Mouse (Mus musculus) midbrain, embryonic 12.5 days (tissue): ENCODE results near the gene Slc7a5. TPM values are rescaled to one million over a fixed set of nuclear protein-coding genes. Genes with fewer than 3 reads are reported as not detected.

Experiments
- ATAC-seq: fragments of 200-750 bp; cut with Nextera tagmentation; 2 replicates; pipeline ENCODE4 v1.8.0; 2017; ENCODE audit warnings: low read depth, moderate TSS enrichment, moderate library complexity; ENCODE audit not compliant: low FRiP score
- H3K27ac ChIP-seq: fragments of 300-500 bp; sonication (generic); replicated peaks from 2 replicates; pipeline ENCODE4 v1.5.1; 2016; ENCODE audit warnings: mild to moderate bottlenecking
- H3K27me3 ChIP-seq: fragments of 300-500 bp; sonication (generic); 2 replicates; pipeline ENCODE4 v1.6.1; 2016; ENCODE audit warnings: mild to moderate bottlenecking
- H3K36me3 ChIP-seq: fragments of 300-500 bp; sonication (generic); 2 replicates; pipeline ENCODE4 v1.6.1; 2016
- H3K4me1 ChIP-seq: fragments of 300-500 bp; sonication (generic); 2 replicates; pipeline ENCODE4 v1.6.1; 2016
- H3K4me2 ChIP-seq: fragments of 300-500 bp; sonication (generic); replicated peaks from 2 replicates; pipeline ENCODE4 v1.6.1; 2016; ENCODE audit warnings: mild to moderate bottlenecking, moderate library complexity
- H3K4me3 ChIP-seq: fragments of 300-500 bp; sonication (generic); 2 replicates; pipeline ENCODE4 v1.5.1; 2016; ENCODE audit warnings: mild to moderate bottlenecking
- H3K9ac ChIP-seq: fragments of 300-500 bp; sonication (generic); replicated peaks from 2 replicates; pipeline ENCODE4 v1.6.1; 2016; ENCODE audit warnings: mild to moderate bottlenecking, moderate library complexity
- H3K9me3 ChIP-seq: fragments of 300-500 bp; sonication (generic); 2 replicates; pipeline ENCODE4 v1.6.1; 2016; ENCODE audit warnings: mild to moderate bottlenecking
- WGBS: fragments of 180-500 bp; shearing (Covaris S2); methylation state at CpG from one replicate; pipeline ENCODE4 v1.1.7; 2016; 5-methylcytosine and 5-hydroxymethylcytosine counted together
- polyA plus RNA-seq: library from polyadenylated mRNA; unstranded; fragments of >200 nt; fragmentation: Nextera tagmentation; extraction: Ambion mirVana; gene quantifications from 2 replicates; pipeline ENCODE4 v1.2.1, GENCODE M21; 2016

Slc7a5 gene
- polyA plus RNA-seq, 1 experiment from 2014 or later = 37.6 TPM

GRCm38 (mm10) chr8:121919158-121919557, 11.7 kb upstream of the Slc7a5 start:
- Histone ChIP-seq H3K4me3 (no peak overlapping the region), H3K4me1 (peaks cover 4% of the 10 kb centered on the region; the same call in 1 of the 2 replicates), H3K27ac (no peak overlapping the region), H3K4me2 (no peak overlapping the region), H3K27me3 (no peaks in the 10 kb centered on the region), H3K9me3 (no peaks in the 10 kb centered on the region), H3K9ac (no peak overlapping the region), H3K36me3 (no peaks in the 10 kb centered on the region)
- 78% methylated on average over 4 of the region's 4 CpGs for WGBS
- no peak for ATAC-seq

- H3K36me3 ChIP-seq = no peaks in the 10 kb centered on the region
- H3K27ac ChIP-seq = no peak overlapping the region
- ATAC-seq = no peak
- peaks cover 12% of the 10 kb centered on the region for H3K27me3 ChIP-seq
- no peak overlapping the region for H3K9ac ChIP-seq
- no peaks in the 10 kb centered on the region for H3K9me3 ChIP-seq
- no peak overlapping the region for H3K4me3 ChIP-seq
- no peak overlapping the region for H3K4me2 ChIP-seq
- no peaks in the 10 kb centered on the region; the same call in none of the 2 replicates for H3K4me1 ChIP-seq
- 87% methylated on average over 8 of the region's 8 CpGs for WGBS
Observed at GRCm38 (mm10) chr8:121913378-121913777, 5.9 kb upstream of the Slc7a5 start.

- no peak for ATAC-seq
- H3K4me1 ChIP-seq = peaks cover 4% of the 10 kb centered on the region
- 72% methylated on average over 3 of the region's 3 CpGs for WGBS
- H3K9ac ChIP-seq = no peak overlapping the region
- H3K27me3 ChIP-seq = peaks cover 18% of the 10 kb centered on the region
- no peak overlapping the region for H3K4me2 ChIP-seq
- H3K4me3 ChIP-seq = no peak overlapping the region
- H3K36me3 ChIP-seq = no peaks in the 10 kb centered on the region
- no peak overlapping the region for H3K27ac ChIP-seq
- no peaks in the 10 kb centered on the region for H3K9me3 ChIP-seq
Observed at GRCm38 (mm10) chr8:121912831-121913230, 5.3 kb upstream of the Slc7a5 start.

- no peak overlapping the region for H3K4me3 ChIP-seq
- peaks cover 8% of the 10 kb centered on the region for H3K4me1 ChIP-seq
- no peak overlapping the region for H3K27ac ChIP-seq
- H3K9ac ChIP-seq = no peak overlapping the region
- H3K36me3 ChIP-seq = no peaks in the 10 kb centered on the region
- H3K9me3 ChIP-seq = no peaks in the 10 kb centered on the region
- H3K27me3 ChIP-seq = peaks cover 18% of the 10 kb centered on the region
- no peak overlapping the region for H3K4me2 ChIP-seq
- ATAC-seq = no peak
- 69% methylated on average over 7 of the region's 7 CpGs for WGBS
Observed at GRCm38 (mm10) chr8:121911987-121912386, 4.5 kb upstream of the Slc7a5 start.

- no peak for ATAC-seq
- H3K4me1 ChIP-seq = peaks cover 13% of the 10 kb centered on the region
- H3K27me3 ChIP-seq = peaks cover 18% of the 10 kb centered on the region
- no peak overlapping the region for H3K4me3 ChIP-seq
- no peak overlapping the region for H3K4me2 ChIP-seq
- WGBS = 86% methylated on average over 6 of the region's 6 CpGs
- no peak overlapping the region for H3K27ac ChIP-seq
- H3K9me3 ChIP-seq = no peaks in the 10 kb centered on the region
- H3K9ac ChIP-seq = 0 out of 2 replicates have a peak overlapping the region, but pooled peaks have one; percentile 24
- no peaks in the 10 kb centered on the region for H3K36me3 ChIP-seq
Observed at GRCm38 (mm10) chr8:121911400-121911799, 3.9 kb upstream of the Slc7a5 start.

GRCm38 (mm10) chr8:121909663-121910062, 2.2 kb upstream of the Slc7a5 start:
- no peak for ATAC-seq
- Histone ChIP-seq H3K4me3 (no peak overlapping the region), H3K9ac (no peak overlapping the region), H3K9me3 (no peaks in the 10 kb centered on the region), H3K27ac (no peak overlapping the region), H3K27me3 (peaks cover 18% of the 10 kb centered on the region), H3K4me1 (peaks cover 26% of the 10 kb centered on the region), H3K4me2 (no peak overlapping the region), H3K36me3 (no peaks in the 10 kb centered on the region)
- WGBS = 7% methylated on average over 6 of the region's 6 CpGs

- no peak overlapping the region for H3K4me2 ChIP-seq
- WGBS = 75% methylated on average over 8 of the region's 8 CpGs
Observed at GRCm38 (mm10) chr8:121909148-121909541, 1.7 kb upstream of the Slc7a5 start.

GRCm38 (mm10) chr8:121908378-121909147, 1.1 kb upstream of the Slc7a5 start:
- H3K4me1 ChIP-seq = peaks cover 30% of the 10 kb centered on the region
- H3K9ac ChIP-seq = no peak overlapping the region
- H3K36me3 ChIP-seq = no peaks in the 10 kb centered on the region
- H3K4me3 ChIP-seq = no peak overlapping the region
- no peak for ATAC-seq
- peaks cover 22% of the 10 kb centered on the region for H3K27me3 ChIP-seq
- 67% methylated on average over 8 of the region's 8 CpGs for WGBS
- no peak overlapping the region for H3K27ac ChIP-seq
- no peak overlapping the region for H3K4me2 ChIP-seq
- no peaks in the 10 kb centered on the region for H3K9me3 ChIP-seq

More at GRCm38 (mm10) chr8:121909148-121909541, 1.7 kb upstream of the Slc7a5 start:
- Histone ChIP-seq H3K27me3 (peaks cover 18% of the 10 kb centered on the region), H3K4me1 (peaks cover 26% of the 10 kb centered on the region), H3K9ac (no peak overlapping the region), H3K4me3 (no peak overlapping the region), H3K27ac (no peak overlapping the region), H3K9me3 (no peaks in the 10 kb centered on the region), H3K36me3 (no peaks in the 10 kb centered on the region)
- ATAC-seq = no peak

- H3K9me3 ChIP-seq = no peaks in the 10 kb centered on the region
- peak overlapping the region; percentile 57 for H3K4me3 ChIP-seq
- H3K36me3 ChIP-seq = no peaks in the 10 kb centered on the region
- peaks cover 32% of the 10 kb centered on the region for H3K4me1 ChIP-seq
- H3K4me2 ChIP-seq = peak overlapping the region; percentile 98
- ATAC-seq = peak; percentile 65
- H3K27ac ChIP-seq = no peak overlapping the region; the same call in 1 of the 2 replicates
- peak overlapping the region; percentile 77 for H3K9ac ChIP-seq
- peaks cover 22% of the 10 kb centered on the region for H3K27me3 ChIP-seq
- under 1% methylated on average over 71 of the region's 72 CpGs for WGBS
Observed at GRCm38 (mm10) chr8:121906542-121907512, 667 bp downstream of the Slc7a5 start.

- no peak overlapping the region for H3K27ac ChIP-seq
- no peak for ATAC-seq
Observed at GRCm38 (mm10) chr8:121905864-121906263, 1.6 kb downstream of the Slc7a5 start.

GRCm38 (mm10) chr8:121905420-121905819, 2.1 kb downstream of the Slc7a5 start:
- 55% methylated on average over 1 of the region's 1 CpGs for WGBS
- H3K9ac ChIP-seq = 0 out of 2 replicates have a peak overlapping the region, but pooled peaks have one; percentile 77
- H3K4me3 ChIP-seq = peak overlapping the region; percentile 57
- H3K4me1 ChIP-seq = peaks cover 32% of the 10 kb centered on the region
- peaks cover 22% of the 10 kb centered on the region for H3K27me3 ChIP-seq
- no peak overlapping the region for H3K27ac ChIP-seq
- peak overlapping the region; percentile 98 for H3K4me2 ChIP-seq
- no peak for ATAC-seq
- H3K36me3 ChIP-seq = no peaks in the 10 kb centered on the region
- no peaks in the 10 kb centered on the region for H3K9me3 ChIP-seq

More at GRCm38 (mm10) chr8:121905864-121906263, 1.6 kb downstream of the Slc7a5 start:
- Histone ChIP-seq H3K4me3 (peak overlapping the region; percentile 57), H3K9ac (peak overlapping the region; percentile 77), H3K9me3 (no peaks in the 10 kb centered on the region), H3K36me3 (no peaks in the 10 kb centered on the region), H3K4me2 (peak overlapping the region; percentile 98), H3K4me1 (peaks cover 32% of the 10 kb centered on the region), H3K27me3 (peaks cover 22% of the 10 kb centered on the region)
- 46% methylated on average over 5 of the region's 5 CpGs for WGBS
